Mouse (Mus musculus) spleen, postnatal 10 days (tissue): ENCODE measurements around the gene Zdhhc1.

Source experiments
- DNase-seq, 2 experiments: peaks; one replicate each; pipeline ENCODE4 v3.0.0; 2021 to 2022; ENCODE audit warnings: low spot score in 2 of 2

The Zdhhc1 gene

DNA sequence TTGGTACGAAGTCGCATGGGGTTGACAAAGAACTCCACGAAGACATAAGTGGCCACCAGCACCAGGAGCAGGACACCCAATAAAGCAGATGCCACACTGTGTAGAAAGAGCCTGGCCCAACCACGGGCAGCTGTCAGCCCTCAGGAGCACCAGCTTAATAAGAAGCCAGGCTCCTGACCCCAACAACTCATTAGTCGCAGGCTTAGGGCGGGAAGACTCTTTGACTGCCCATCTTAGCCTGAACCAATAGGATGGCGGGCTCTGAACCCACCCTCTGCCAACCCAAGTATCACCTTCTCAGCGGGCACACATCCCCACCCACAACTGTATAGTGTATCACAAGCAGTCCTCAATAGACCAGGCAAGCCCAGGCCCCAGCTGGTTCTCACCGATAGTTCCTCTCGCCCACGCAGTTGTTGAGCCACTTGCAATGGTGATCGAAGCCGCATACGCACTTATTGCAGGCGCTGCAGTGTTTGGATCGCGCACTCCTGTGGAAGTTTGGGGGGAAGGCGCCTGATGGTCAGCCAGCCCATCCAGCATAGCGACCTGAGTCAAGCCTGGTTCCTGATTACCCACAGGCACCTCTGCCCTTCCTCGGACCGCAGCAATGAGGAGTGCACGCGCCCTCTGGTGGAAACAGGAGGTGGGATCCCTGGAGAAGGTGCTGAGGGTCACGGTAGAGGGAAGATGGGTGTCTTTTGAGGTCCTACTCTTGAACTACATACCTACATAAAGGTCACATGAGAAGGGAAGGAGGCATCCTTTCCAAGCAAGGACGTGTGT, 19.9 kb downstream of the Zdhhc1 start:
- peak in 1 of 2 experiments; percentile 74 for DNase-seq

DNA sequence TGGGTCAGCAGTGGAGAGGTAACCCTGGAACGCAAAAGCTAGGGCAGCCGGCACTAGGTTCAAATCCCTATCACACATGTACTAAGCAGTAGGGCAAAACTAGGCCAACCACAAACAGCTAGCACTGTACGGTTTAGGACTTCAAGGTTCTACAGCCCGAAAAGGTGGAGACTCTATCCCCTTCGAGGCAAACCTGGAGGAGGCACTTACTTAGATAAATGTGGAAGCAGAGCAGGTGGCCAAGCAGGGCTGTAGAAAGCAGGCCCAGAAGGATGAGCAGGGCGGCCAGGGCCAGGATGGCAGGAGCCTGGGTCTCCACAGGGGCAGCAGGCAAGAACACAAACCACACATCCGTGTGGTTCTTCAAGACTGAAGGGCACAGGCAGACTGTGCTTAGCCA, 20.5 kb downstream of the Zdhhc1 start:
- no peak for DNase-seq

DNA sequence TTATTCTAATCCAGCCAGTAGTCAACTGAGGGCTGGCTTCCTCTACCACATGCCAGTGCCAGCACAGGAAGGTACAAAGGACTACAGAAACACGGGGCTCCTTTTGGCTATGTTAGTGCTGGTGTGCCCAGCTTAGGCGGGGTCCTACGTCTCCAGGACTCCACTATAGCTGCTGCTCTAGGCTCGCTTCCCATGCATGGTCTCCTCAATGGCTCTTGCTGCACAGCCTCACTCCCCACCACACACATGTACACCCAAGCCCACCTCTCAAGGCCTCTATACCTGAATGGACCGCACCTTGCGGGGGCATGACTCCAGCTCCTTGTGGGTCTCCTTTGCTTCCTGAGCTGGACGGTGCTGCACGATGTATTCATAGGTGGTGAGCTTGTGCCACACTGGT, 21.0 kb downstream of the Zdhhc1 start:
- no peak for DNase-seq

DNA sequence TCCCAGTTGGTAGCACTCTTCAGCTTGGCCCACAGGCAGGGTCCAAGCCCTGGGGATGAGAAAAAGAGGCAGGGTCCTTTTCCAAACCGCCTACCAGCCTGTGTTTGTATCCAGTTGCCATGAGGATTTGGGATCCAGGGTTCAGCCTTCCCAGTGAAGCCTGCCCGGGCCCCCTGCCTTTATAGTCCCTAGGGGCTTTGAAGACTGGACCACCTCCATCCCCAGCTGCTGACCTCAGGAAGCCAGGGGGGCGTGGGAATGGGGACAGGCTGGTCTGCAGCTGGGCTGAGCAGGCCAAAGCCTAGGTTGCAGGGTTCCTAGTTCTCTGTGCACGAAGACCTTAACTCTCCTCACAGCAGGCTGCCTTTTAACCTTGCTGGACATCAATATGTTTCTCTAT, 21.4 kb downstream of the Zdhhc1 start:
- no peak for DNase-seq

DNA sequence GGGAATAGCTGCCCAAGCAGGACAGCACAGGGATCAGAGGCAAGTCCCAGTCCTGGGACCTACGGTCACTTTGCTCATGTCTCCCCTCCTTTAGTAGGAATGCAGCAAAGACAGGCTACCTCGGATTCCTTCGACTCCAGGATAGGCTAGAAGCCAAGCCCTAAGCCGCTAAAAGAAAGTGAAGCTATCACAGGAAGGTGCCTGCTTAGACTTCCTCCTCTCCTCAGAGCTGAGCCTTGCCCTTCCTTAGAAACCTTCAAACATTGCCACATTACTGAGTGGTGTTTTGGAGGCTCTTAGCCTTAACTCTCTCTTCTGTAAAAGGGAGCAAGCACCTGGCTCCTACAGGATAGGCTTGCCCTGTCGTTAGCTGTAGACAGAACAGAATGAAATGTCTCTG, 22.0 kb downstream of the Zdhhc1 start:
- DNase-seq: no peak

GRCm38 (mm10) chr8:105473816-105474606, 22.7 kb downstream of the Zdhhc1 start:
- DNase-seq: no peak

- DNase-seq: no peak
These were observed 23.7 kb downstream of the Zdhhc1 start for GRCm38 (mm10) chr8:105472983-105473382.

- DNase-seq: no peak
These were observed 24.2 kb downstream of the Zdhhc1 start for GRCm38 (mm10) chr8:105472414-105472932.

GRCm38 (mm10) chr8:105471314-105472015, 25.2 kb downstream of the Zdhhc1 start, which contains the start of gene Tppp3:
Tppp3 (minus strand) TSS chr8:105471526.
- DNase-seq: peak; percentile 61 to 84

- no peak for DNase-seq
These were observed 25.9 kb downstream of the Zdhhc1 start for GRCm38 (mm10) chr8:105470681-105471313.

GRCm38 (mm10) chr8:105470262-105470661, 26.4 kb downstream of the Zdhhc1 start:
- DNase-seq: no peak

DNA sequence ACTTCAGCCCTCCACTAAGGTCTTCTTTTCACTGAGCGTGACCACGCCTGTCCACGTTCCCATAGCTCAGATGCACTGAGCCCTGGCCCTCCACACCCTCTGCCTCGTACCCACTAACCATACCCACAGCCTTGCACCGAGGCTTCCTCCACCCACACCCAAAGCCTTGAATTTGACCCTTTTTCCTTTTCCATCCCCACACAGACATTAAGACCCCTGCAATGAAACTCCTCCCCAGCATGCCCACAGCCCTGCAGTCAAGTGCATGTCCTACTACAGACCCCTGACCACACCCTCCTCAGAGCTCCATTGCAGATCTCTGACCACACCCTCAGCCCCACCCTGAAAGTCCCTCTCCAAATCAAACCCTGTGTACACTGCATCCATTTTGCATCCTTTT, 26.9 kb downstream of the Zdhhc1 start:
- no peak for DNase-seq

DNA sequence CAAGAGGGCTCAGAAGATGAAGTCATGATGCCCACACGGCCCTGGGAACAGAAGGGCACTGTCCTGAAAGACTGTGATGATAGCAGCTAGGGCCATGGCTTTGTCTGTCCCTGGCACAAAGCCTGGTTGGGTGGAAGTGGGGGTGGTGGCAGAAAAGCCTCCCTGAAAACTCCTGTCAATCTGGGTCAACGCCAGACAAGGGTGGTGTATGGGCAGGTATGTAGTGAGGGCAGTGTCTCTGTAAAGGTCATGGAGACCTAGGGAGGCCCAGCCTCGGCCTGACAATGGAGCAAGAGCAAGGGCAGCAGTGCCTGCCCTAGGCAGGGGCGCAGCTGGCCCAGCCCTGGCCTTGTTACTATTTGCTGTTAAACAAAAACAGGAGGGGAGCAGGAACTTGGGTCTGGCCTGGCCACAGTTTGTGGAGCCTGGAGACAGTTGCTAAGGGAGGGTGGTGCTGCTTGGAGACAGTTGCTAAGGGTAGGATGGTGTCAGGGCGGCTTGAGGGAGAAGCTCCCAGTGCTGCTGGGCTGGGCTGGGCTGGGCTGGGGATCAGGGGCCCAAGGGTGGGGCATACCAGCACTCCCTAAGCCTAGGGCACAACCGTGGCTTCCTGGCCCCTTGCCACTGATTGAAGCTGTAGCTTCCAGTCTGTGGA, 27.5 kb downstream of the Zdhhc1 start:
- DNase-seq: no peak

GRCm38 (mm10) chr8:105468002-105468720, 28.5 kb downstream of the Zdhhc1 start:
- no peak for DNase-seq

- no peak for DNase-seq
These were observed 29.2 kb downstream of the Zdhhc1 start for GRCm38 (mm10) chr8:105467396-105467985.

DNA sequence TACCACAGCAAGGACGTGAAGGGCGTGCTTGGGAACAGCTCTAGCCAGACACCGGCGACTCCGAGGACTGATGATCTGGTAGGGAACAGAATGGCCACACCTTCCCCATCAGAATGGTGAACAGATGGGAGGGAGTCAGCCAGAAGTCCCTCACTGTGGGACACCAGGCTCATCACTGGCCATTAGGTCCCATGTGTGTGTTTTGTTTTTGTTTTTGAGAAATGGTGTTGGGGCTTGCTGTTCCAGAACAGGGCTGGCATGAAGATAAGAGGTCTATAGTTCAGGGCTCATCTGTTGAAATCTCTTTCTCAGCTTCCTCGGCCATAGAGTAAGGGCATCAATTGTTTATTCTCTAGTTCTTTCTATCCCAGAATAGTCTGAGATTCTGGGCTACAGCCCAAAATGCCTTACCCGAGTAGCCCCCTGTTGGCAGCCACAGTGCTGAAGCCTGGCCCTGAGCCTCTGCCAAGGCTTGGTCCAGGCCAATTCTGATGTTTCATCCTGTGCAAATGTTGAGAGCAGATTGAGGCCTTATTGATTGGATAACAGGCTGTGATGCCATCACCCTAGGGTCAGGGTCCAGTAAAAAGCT, 29.9 kb downstream of the Zdhhc1 start:
- DNase-seq: no peak

DNA sequence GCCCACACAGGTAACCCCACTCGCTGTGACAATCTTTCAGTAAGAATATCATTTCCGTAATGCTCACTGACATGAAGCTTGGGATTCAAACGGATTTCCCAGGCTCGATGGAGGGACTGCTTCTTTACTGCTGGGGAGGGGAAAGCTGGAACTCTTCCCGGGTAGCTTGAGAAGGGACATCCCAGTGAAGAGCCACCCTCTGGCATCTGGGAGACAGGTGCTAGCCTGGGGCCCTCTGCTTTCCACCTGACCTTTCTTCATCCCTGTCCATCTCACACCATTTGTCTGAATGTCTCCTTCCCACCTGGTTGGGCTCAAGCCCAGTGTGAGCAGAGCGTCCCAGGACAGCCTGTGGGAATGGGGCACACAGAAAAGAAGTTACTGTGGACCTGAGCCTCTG, 30.5 kb downstream of the Zdhhc1 start:
- DNase-seq: no peak

DNA sequence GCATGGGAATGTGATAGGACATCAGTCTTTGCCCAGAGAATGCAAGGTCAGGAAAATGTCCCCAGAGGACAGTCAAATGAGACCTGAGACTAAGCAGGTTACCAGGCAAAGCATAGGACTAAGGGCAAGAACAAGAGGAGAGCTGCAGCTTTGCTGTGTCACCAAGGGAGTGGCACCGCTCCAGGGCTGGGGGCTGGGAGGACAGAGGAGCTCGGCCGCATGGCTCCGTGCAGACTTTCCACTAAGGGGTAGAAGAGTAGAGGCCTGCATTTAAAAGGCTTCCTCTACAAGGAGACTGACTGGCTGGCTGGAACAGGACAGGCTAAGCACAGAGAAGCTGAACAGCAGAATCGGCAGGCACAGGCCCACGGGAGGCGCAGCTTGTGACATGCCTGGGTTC, 32.1 kb downstream of the Zdhhc1 start:
- no peak for DNase-seq

GRCm38 (mm10) chr8:105461085-105461803, 35.5 kb downstream of the Zdhhc1 start:
- DNase-seq: no peak
